Mouse (Mus musculus): ENCODE measurements around the gene Incenp. TPM values are rescaled to one million over a fixed set of nuclear protein-coding genes. Genes with fewer than 3 reads are reported as not detected.
"Not testable (repeated sequence)": the region's sequence is repeated elsewhere in the genome, so short reads cannot be mapped to it uniquely, and the experiment has no call there.

The Incenp gene
- polyA plus RNA-seq, 1 experiment = not detected

DNA sequence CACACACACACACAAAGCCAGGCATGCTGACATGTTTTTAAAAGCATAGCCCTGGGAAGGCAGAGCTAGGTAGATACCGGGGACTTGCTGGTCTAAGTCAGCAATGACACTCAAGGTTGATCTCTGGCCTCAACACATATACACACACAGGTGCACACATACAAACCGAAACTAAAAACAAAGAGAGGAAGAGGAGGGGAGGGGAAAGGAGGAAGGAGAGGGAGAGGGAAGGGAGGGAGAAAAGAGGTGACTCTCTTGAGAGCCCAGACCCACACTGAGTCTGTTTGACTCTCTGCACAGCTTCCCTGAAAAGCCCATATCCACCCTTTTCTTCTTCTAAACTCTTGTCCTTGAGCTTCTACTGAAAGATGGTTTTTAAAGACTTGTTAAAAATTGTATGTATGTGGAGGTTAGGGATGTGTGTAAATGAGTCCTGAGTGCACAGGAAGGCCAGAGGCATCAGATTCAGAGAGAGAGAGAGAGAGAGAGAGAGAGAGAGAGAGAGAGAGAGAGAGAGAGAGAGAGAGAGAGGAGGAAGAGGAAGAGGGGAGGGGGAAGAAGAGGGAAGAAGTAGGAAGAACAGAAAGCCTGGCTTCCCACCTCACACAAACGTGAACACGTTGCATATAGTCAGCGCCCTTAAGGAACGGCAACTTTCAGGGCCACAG, 38.9 kb upstream of the Incenp start:
- TF ChIP-seq CTCF (IDR thresholded peaks at IDR 0.05; ENCODE audit: insufficient read depth, low read depth, low read length) (no peak), POLR2A (IDR thresholded peaks at IDR 0.05; ENCODE audit: insufficient read depth, low read depth, low read length) (no peak)
- peaks cover 4% of the 10 kb centered on the region; the same call in 1 of the 2 replicates for H3K4me1 ChIP-seq (ENCODE audit: control insufficient read depth, insufficient read depth, low read length)
- 83% methylated on average over 6 of the region's 6 CpGs for WGBS
- H3K27ac ChIP-seq (ENCODE audit: insufficient read depth, low read depth, low read length) = peak overlapping the region; percentile 17; the same call in 1 of the 2 replicates
- H3K4me3 ChIP-seq (ENCODE audit: insufficient read depth, low read depth, low read length) = no peak overlapping the region

DNA sequence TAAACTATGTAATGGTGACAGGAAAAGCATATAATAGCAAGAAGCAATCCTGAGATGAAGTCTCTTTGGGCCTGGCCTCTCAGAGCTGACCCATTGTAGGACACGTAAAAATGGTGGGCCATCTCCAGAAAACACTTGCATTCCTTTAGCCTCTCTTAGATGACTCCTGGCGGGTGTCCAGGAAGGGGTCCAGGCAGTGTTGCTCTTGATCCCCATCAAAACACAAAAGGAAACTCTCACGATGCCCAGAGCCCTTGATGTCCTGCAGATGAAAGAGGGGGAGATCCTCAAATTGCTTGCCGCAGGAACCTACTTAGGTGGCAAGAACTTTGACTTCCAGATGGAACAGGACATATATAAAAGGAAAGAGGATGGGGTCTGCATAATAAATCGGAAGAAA, 38.1 kb upstream of the Incenp start:
- Histone ChIP-seq H3K4me3 (ENCODE audit: insufficient read depth, low read depth, low read length) (no peak overlapping the region), H3K27ac (ENCODE audit: insufficient read depth, low read depth, low read length) (no peak overlapping the region), H3K4me1 (ENCODE audit: control insufficient read depth, insufficient read depth, low read length) (peaks cover 4% of the 10 kb centered on the region; the same call in 1 of the 2 replicates)
- no peak for TF ChIP-seq POLR2A (IDR thresholded peaks at IDR 0.05; ENCODE audit: insufficient read depth, low read depth, low read length)
- TF ChIP-seq CTCF (IDR thresholded peaks at IDR 0.05; ENCODE audit: insufficient read depth, low read depth, low read length) = no peak
- 72% methylated on average over 5 of the region's 5 CpGs for WGBS

DNA sequence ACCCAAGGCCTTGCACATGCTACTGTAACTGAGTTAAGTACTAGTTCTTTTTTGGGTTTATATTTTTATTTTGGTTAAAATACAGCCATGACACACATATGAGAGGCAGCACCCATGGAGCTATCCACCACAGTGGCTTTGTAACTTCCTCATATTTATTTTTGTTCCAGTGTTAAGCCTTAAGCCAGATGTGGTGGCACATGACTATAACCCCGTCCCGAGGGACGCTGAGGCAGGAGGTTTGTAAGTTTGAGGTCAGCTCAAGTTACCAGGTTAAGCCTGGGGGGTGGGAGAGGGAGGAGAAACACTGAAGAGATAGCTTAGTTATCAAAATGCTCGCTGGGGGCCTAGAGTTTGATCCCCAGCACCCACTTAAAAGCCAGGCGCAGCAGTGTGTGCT, 37.2 kb upstream of the Incenp start:
- Histone ChIP-seq H3K4me3 (ENCODE audit: insufficient read depth, low read depth, low read length) (no peak overlapping the region), H3K27ac (ENCODE audit: insufficient read depth, low read depth, low read length) (no peak overlapping the region), H3K4me1 (ENCODE audit: control insufficient read depth, insufficient read depth, low read length) (peaks cover 4% of the 10 kb centered on the region; the same call in 1 of the 2 replicates)
- WGBS = 78% methylated on average over 5 of the region's 5 CpGs
- TF ChIP-seq CTCF (IDR thresholded peaks at IDR 0.05; ENCODE audit: insufficient read depth, low read depth, low read length) = no peak
- no peak for TF ChIP-seq POLR2A (IDR thresholded peaks at IDR 0.05; ENCODE audit: insufficient read depth, low read depth, low read length)

DNA sequence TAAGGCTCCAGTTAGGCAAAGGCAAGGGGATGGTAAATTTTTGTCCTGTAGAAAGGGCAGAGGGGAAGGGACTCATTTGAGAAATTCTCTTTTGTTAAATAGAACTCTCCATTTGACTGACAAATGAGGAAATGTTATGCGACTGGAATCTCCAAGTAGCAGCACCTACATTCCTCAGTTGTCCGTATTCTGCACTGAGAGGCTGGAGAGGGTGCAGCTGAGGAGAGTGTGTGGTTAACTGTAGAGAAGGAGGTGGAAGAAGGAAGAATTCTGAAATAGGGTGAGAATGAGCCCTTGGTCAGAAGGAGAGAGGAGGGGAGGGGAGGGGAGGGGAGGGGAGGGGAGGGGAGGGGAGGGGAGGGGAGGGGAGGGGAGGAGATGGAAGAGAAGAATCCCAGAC, 34.6 kb upstream of the Incenp start:
- Histone ChIP-seq H3K27ac (ENCODE audit: insufficient read depth, low read depth, low read length) (no peak overlapping the region), H3K4me3 (ENCODE audit: insufficient read depth, low read depth, low read length) (no peak overlapping the region), H3K4me1 (ENCODE audit: control insufficient read depth, insufficient read depth, low read length) (peaks cover 4% of the 10 kb centered on the region; the same call in 1 of the 2 replicates)
- 85% methylated on average over 2 of the region's 2 CpGs for WGBS
- TF ChIP-seq CTCF (IDR thresholded peaks at IDR 0.05; ENCODE audit: insufficient read depth, low read depth, low read length) (no peak), POLR2A (IDR thresholded peaks at IDR 0.05; ENCODE audit: insufficient read depth, low read depth, low read length) (no peak)

DNA sequence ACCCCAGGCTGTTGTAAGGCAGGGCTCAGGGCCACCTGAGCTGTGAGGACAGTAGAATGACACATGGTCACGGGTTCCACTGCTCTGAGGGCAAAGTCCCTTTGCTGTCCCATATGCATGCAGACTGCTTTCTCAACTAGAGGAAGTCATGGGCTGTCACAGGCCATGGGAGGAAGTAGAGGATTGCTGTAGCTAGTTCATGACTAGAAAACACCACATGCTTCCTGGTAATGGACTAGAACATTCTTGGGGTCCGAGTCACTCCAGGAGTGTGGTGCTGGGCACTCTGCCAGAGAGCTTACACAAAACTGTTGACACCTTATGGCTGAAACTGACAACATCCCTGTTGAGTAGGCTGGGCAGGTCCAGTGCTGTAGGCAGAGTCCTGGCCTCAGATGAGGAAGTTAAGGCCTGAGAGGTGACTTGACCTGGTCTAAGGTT, 31.8 kb upstream of the Incenp start:
- not testable (repeated sequence) for H3K27ac ChIP-seq (ENCODE audit: insufficient read depth, low read depth, low read length); H3K4me1 ChIP-seq (ENCODE audit: control insufficient read depth, insufficient read depth, low read length); H3K4me3 ChIP-seq (ENCODE audit: insufficient read depth, low read depth, low read length)
- WGBS = 77% methylated on average over 2 of the region's 2 CpGs

DNA sequence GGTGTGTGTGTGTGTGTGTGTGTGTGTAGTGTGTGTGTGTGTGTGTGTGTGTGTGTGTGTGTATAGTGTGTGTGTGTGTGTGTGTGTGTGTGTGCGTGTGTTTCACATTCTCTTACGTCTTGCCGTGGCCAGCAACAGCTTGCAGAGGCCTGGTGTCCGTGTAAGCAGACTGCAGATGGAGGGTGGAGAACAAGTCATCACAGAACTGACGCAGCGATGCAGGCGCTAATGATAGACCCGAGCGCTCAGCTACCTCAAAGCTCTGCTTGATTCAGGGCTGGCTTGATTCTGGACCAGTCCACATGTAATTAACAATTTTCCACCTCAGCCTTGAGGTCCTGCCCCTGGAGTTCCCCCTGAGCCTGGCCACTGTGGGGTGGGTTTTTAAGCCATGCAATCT, 28.7 kb upstream of the Incenp start:
- Histone ChIP-seq H3K4me1 (ENCODE audit: control insufficient read depth, insufficient read depth, low read length) (peaks cover 4% of the 10 kb centered on the region; the same call in 1 of the 2 replicates), H3K27ac (ENCODE audit: insufficient read depth, low read depth, low read length) (no peak overlapping the region), H3K4me3 (ENCODE audit: insufficient read depth, low read depth, low read length) (no peak overlapping the region)
- WGBS = 60% methylated on average over 9 of the region's 9 CpGs
- no peak for TF ChIP-seq POLR2A (IDR thresholded peaks at IDR 0.05; ENCODE audit: insufficient read depth, low read depth, low read length)
- TF ChIP-seq CTCF (IDR thresholded peaks at IDR 0.05; ENCODE audit: insufficient read depth, low read depth, low read length) = no peak

DNA sequence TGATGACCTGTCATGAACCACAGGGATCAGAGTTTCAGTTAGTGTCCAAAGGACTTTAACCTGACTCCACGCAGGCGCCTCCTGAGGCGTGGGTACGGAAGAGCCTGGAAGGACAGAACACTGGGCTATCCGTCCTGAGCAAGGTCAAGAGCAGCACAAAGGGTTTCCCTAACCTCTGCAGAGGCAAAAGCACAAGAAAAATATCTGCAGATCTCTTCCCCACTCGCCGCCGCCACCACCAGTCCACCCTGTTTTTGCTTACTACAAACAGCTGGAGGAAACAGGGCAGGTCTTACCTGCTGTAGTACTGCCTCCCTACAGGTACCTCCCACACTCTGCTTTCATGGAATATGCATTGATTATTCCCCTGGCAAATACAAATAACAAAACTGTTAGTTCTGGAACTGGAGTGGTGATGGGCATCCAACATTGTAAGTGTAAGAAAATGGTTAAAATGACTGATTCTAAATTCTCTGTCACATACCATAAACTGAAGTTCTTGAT, 25.5 kb upstream of the Incenp start:
- Histone ChIP-seq H3K4me3 (ENCODE audit: insufficient read depth, low read depth, low read length) (no peak overlapping the region), H3K4me1 (ENCODE audit: control insufficient read depth, insufficient read depth, low read length) (peaks cover 7% of the 10 kb centered on the region), H3K27ac (ENCODE audit: insufficient read depth, low read depth, low read length) (no peak overlapping the region)
- TF ChIP-seq POLR2A (IDR thresholded peaks at IDR 0.05; ENCODE audit: insufficient read depth, low read depth, low read length) (no peak), CTCF (IDR thresholded peaks at IDR 0.05; ENCODE audit: insufficient read depth, low read depth, low read length) (no peak)
- WGBS = 93% methylated on average over 8 of the region's 8 CpGs

DNA sequence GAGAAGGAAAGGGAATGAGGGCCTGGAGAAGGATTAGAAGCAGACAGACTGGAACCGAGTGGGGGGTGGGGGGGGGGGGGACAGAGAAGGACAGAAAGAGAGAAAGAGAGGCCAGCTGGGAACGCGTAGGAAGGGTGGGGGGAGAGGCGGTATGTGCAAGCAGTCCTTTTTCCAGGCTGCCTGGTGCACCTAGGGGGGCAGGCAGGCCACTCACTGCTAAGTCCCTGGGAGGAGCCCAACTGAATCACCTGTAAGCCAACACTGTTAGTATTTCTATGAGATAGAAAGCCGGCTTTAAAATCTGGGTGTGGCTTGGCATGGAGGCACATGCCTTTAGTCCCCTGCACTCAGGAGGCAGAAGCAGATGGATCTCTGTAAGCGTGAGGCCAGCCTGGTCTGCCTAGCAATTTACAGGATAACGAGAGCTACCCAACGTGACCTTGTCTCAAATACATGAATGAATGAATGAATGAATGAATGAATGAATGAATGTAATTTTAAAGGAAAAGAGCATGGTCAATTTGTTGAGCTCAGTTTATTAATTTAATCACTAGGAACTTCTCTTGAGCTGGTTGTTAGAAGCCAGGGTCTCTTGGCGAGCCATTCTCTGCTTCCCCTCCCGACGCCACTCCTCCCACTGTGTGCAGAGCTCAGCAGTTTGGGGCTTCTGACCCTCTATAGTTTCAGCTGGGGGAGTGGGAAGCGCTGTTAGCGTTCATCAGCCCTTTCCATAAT, 24.9 kb upstream of the Incenp start:
- Histone ChIP-seq H3K4me3 (ENCODE audit: insufficient read depth, low read depth, low read length) (no peak overlapping the region), H3K4me1 (ENCODE audit: control insufficient read depth, insufficient read depth, low read length) (peaks cover 7% of the 10 kb centered on the region), H3K27ac (ENCODE audit: insufficient read depth, low read depth, low read length) (no peak overlapping the region)
- WGBS = 74% methylated on average over 13 of the region's 13 CpGs
- no peak for TF ChIP-seq CTCF (IDR thresholded peaks at IDR 0.05; ENCODE audit: insufficient read depth, low read depth, low read length)
- TF ChIP-seq POLR2A (IDR thresholded peaks at IDR 0.05; ENCODE audit: insufficient read depth, low read depth, low read length) = no peak

DNA sequence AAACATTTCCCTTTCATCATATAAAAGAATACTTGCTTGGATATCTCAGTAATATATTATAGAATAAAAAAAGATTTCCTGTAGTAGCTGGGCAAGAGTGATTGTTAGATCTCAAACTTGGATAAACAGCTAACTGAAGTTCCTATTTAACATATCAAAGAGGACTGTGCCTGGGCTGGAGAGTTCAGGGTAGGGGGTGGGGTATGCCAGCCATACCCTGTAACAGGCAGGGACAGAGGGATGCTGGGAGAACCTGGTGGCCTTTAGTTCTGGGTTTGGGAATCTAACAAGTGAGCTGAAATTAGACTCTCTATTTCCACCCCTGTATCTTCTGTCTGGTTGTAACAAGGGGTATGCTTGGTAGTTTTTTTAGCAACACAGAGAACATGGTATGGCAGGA, 23.7 kb upstream of the Incenp start:
- no peak for TF ChIP-seq POLR2A (IDR thresholded peaks at IDR 0.05; ENCODE audit: insufficient read depth, low read depth, low read length)
- TF ChIP-seq CTCF (IDR thresholded peaks at IDR 0.05; ENCODE audit: insufficient read depth, low read depth, low read length) = no peak
- no peak overlapping the region for H3K4me3 ChIP-seq (ENCODE audit: insufficient read depth, low read depth, low read length)
- no peak overlapping the region for H3K27ac ChIP-seq (ENCODE audit: insufficient read depth, low read depth, low read length)
- H3K4me1 ChIP-seq (ENCODE audit: control insufficient read depth, insufficient read depth, low read length) = peaks cover 4% of the 10 kb centered on the region

Data from olfactory bulb, adult 2 months (tissue).